Mouse (Mus musculus): ENCODE data around the gene Etnk2. TPM values are rescaled to one million over a fixed set of nuclear protein-coding genes. Genes with fewer than 3 reads are reported as not detected.

Gene Etnk2
- polyA plus RNA-seq, 1 experiment from 2014 or later = 1.3 TPM

GRCm38 (mm10) chr1:133383157-133383783, 19.9 kb downstream of the Etnk2 start:
- H3K27me3 ChIP-seq = no peaks in the 10 kb centered on the region
- WGBS = 91% methylated on average over 14 of the region's 14 CpGs
- H3K9ac ChIP-seq (replicated peaks) = no peak overlapping the region
- no peak overlapping the region for H3K4me2 ChIP-seq
- H3K4me1 ChIP-seq (replicated peaks) = peaks cover 10% of the 10 kb centered on the region
- no peak for ATAC-seq (ENCODE audit: insufficient number of reproducible peaks, insufficient read depth, low FRiP score, low TSS enrichment, low read depth)
- H3K9me3 ChIP-seq = no peaks in the 10 kb centered on the region
- H3K27ac ChIP-seq = no peak overlapping the region
- H3K36me3 ChIP-seq = peaks cover 16% of the 10 kb centered on the region; the same call in 1 of the 2 replicates
- no peak overlapping the region for H3K4me3 ChIP-seq (replicated peaks)

GRCm38 (mm10) chr1:133385506-133385905, 22.1 kb downstream of the Etnk2 start:
- Histone ChIP-seq H3K36me3 (peaks cover 36% of the 10 kb centered on the region; the same call in 1 of the 2 replicates), H3K4me2 (peak overlapping the region; percentile 28)
- 31% methylated on average over 9 of the region's 9 CpGs for WGBS

GRCm38 (mm10) chr1:133386209-133386608, 22.8 kb downstream of the Etnk2 start:
- 75% methylated on average over 11 of the region's 11 CpGs for WGBS

More at GRCm38 (mm10) chr1:133385506-133385905, 22.1 kb downstream of the Etnk2 start:
- Histone ChIP-seq H3K9me3 (no peaks in the 10 kb centered on the region), H3K4me3 (replicated peaks) (no peak overlapping the region), H3K9ac (replicated peaks) (peak overlapping the region; percentile 53), H3K27ac (no peak overlapping the region), H3K4me1 (replicated peaks) (peaks cover 10% of the 10 kb centered on the region), H3K27me3 (no peaks in the 10 kb centered on the region)
- no peak for ATAC-seq (ENCODE audit: insufficient number of reproducible peaks, insufficient read depth, low FRiP score, low TSS enrichment, low read depth)

GRCm38 (mm10) chr1:133387539-133388268, 24.3 kb downstream of the Etnk2 start:
- Histone ChIP-seq H3K9me3 (no peaks in the 10 kb centered on the region), H3K27ac (no peak overlapping the region), H3K27me3 (no peaks in the 10 kb centered on the region), H3K4me3 (replicated peaks) (no peak overlapping the region), H3K9ac (replicated peaks) (no peak overlapping the region), H3K4me1 (replicated peaks) (peaks cover 8% of the 10 kb centered on the region), H3K36me3 (peaks cover 57% of the 10 kb centered on the region), H3K4me2 (no peak overlapping the region)
- no peak for ATAC-seq (ENCODE audit: insufficient number of reproducible peaks, insufficient read depth, low FRiP score, low TSS enrichment, low read depth)
- 61% methylated on average over 19 of the region's 19 CpGs for WGBS

More at GRCm38 (mm10) chr1:133386209-133386608, 22.8 kb downstream of the Etnk2 start:
- Histone ChIP-seq H3K27ac (no peak overlapping the region), H3K4me3 (replicated peaks) (no peak overlapping the region), H3K4me2 (no peak overlapping the region), H3K36me3 (peaks cover 43% of the 10 kb centered on the region; the same call in 1 of the 2 replicates), H3K9me3 (no peaks in the 10 kb centered on the region), H3K27me3 (no peaks in the 10 kb centered on the region), H3K9ac (replicated peaks) (no peak overlapping the region), H3K4me1 (replicated peaks) (peaks cover 10% of the 10 kb centered on the region)
- no peak for ATAC-seq (ENCODE audit: insufficient number of reproducible peaks, insufficient read depth, low FRiP score, low TSS enrichment, low read depth)

- Histone ChIP-seq H3K4me2 (no peak overlapping the region), H3K9me3 (no peaks in the 10 kb centered on the region), H3K27ac (no peak overlapping the region), H3K27me3 (no peaks in the 10 kb centered on the region), H3K36me3 (peaks cover 31% of the 10 kb centered on the region), H3K4me3 (replicated peaks) (no peak overlapping the region), H3K9ac (replicated peaks) (no peak overlapping the region), H3K4me1 (replicated peaks) (peaks cover 11% of the 10 kb centered on the region)
- no peak for ATAC-seq (ENCODE audit: insufficient number of reproducible peaks, insufficient read depth, low FRiP score, low TSS enrichment, low read depth)
- WGBS = 69% methylated on average over 4 of the region's 4 CpGs
Observed at GRCm38 (mm10) chr1:133394702-133395101, 31.3 kb downstream of the Etnk2 start.

- Histone ChIP-seq H3K4me2 (no peak overlapping the region), H3K4me3 (replicated peaks) (no peak overlapping the region), H3K36me3 (peaks cover 11% of the 10 kb centered on the region), H3K4me1 (replicated peaks) (peaks cover 11% of the 10 kb centered on the region), H3K27me3 (no peaks in the 10 kb centered on the region), H3K27ac (no peak overlapping the region), H3K9me3 (no peaks in the 10 kb centered on the region), H3K9ac (replicated peaks) (no peak overlapping the region)
- ATAC-seq (ENCODE audit: insufficient number of reproducible peaks, insufficient read depth, low FRiP score, low TSS enrichment, low read depth) = no peak
- WGBS = 89% methylated on average over 5 of the region's 5 CpGs
Observed at GRCm38 (mm10) chr1:133396693-133397092, 33.3 kb downstream of the Etnk2 start.

- WGBS = 73% methylated on average over 5 of the region's 5 CpGs
- Histone ChIP-seq H3K27me3 (no peaks in the 10 kb centered on the region), H3K4me2 (peak overlapping the region; percentile 31; the same call in 1 of the 2 replicates), H3K9me3 (no peaks in the 10 kb centered on the region), H3K27ac (peak overlapping the region; percentile 71), H3K4me1 (replicated peaks) (peaks cover 11% of the 10 kb centered on the region), H3K4me3 (replicated peaks) (no peak overlapping the region), H3K9ac (replicated peaks) (peak overlapping the region; percentile 50), H3K36me3 (peaks cover 7% of the 10 kb centered on the region)
- ATAC-seq (ENCODE audit: insufficient number of reproducible peaks, insufficient read depth, low FRiP score, low TSS enrichment, low read depth) = no peak
Observed at GRCm38 (mm10) chr1:133397094-133397482, 33.7 kb downstream of the Etnk2 start.

GRCm38 (mm10) chr1:133397483-133398237, 34.3 kb downstream of the Etnk2 start:
- no peaks in the 10 kb centered on the region for H3K27me3 ChIP-seq
- peaks cover 2% of the 10 kb centered on the region for H3K36me3 ChIP-seq
- ATAC-seq (ENCODE audit: insufficient number of reproducible peaks, insufficient read depth, low FRiP score, low TSS enrichment, low read depth) = no peak
- H3K27ac ChIP-seq = peak overlapping the region; percentile 71
- H3K9ac ChIP-seq (replicated peaks) = peak overlapping the region; percentile 50
- H3K4me3 ChIP-seq (replicated peaks) = no peak overlapping the region
- peaks cover 11% of the 10 kb centered on the region for H3K4me1 ChIP-seq (replicated peaks)
- peak overlapping the region; percentile 31 for H3K4me2 ChIP-seq
- WGBS = 14% methylated on average over 17 of the region's 17 CpGs
- H3K9me3 ChIP-seq = no peaks in the 10 kb centered on the region

- H3K4me1 ChIP-seq (replicated peaks) = peaks cover 11% of the 10 kb centered on the region
- H3K9ac ChIP-seq (replicated peaks) = no peak overlapping the region
- no peak overlapping the region for H3K4me3 ChIP-seq (replicated peaks)
- no peak for ATAC-seq (ENCODE audit: insufficient number of reproducible peaks, insufficient read depth, low FRiP score, low TSS enrichment, low read depth)
- no peak overlapping the region for H3K4me2 ChIP-seq
- H3K27me3 ChIP-seq = no peaks in the 10 kb centered on the region
- H3K36me3 ChIP-seq = no peaks in the 10 kb centered on the region
- 71% methylated on average over 13 of the region's 13 CpGs for WGBS
- H3K9me3 ChIP-seq = no peaks in the 10 kb centered on the region
- H3K27ac ChIP-seq = no peak overlapping the region
Observed at GRCm38 (mm10) chr1:133400014-133400725, 36.8 kb downstream of the Etnk2 start.

- no peak overlapping the region for H3K4me2 ChIP-seq
- H3K27ac ChIP-seq = no peak overlapping the region
- peaks cover 12% of the 10 kb centered on the region for H3K4me1 ChIP-seq (replicated peaks)
- H3K4me3 ChIP-seq (replicated peaks) = no peak overlapping the region
- no peak for ATAC-seq (ENCODE audit: insufficient number of reproducible peaks, insufficient read depth, low FRiP score, low TSS enrichment, low read depth)
- no peaks in the 10 kb centered on the region for H3K9me3 ChIP-seq
- no peaks in the 10 kb centered on the region for H3K27me3 ChIP-seq
- no peaks in the 10 kb centered on the region for H3K36me3 ChIP-seq
- WGBS = 92% methylated on average over 4 of the region's 4 CpGs
- no peak overlapping the region for H3K9ac ChIP-seq (replicated peaks)
Observed at GRCm38 (mm10) chr1:133404005-133404404, 40.6 kb downstream of the Etnk2 start.

All from limb, embryonic 12.5 days (tissue).